Mouse (Mus musculus): ENCODE data around the gene Nr1i2. TPM values are rescaled to one million over a fixed set of nuclear protein-coding genes. Genes with fewer than 3 reads are reported as not detected.

The Nr1i2 gene
- total RNA-seq, 2 experiments from 2014 or later = not detected

- H3K4me3 ChIP-seq = no peak overlapping the region
- DNase-seq (ENCODE audit: low spot score in 2 of 2) = no peak
- H3K27ac ChIP-seq = no peak overlapping the region
- TF ChIP-seq CTCF (conservative IDR thresholded peaks at IDR 0.05) = no peak
Observed at GRCm38 (mm10) chr16:38280951-38281350, 13.7 kb downstream of the Nr1i2 start.

GRCm38 (mm10) chr16:38279794-38280193 is 14.8 kb downstream of the Nr1i2 start:
- TF ChIP-seq CTCF (conservative IDR thresholded peaks at IDR 0.05) = no peak
- H3K4me3 ChIP-seq = no peak overlapping the region
- DNase-seq (ENCODE audit: low spot score in 2 of 2) = no peak
- H3K27ac ChIP-seq = no peak overlapping the region

- no peak for TF ChIP-seq CTCF (conservative IDR thresholded peaks at IDR 0.05)
- H3K27ac ChIP-seq = no peak overlapping the region
- no peak overlapping the region for H3K4me3 ChIP-seq
- DNase-seq (ENCODE audit: low spot score in 2 of 2) = no peak
Observed at GRCm38 (mm10) chr16:38274737-38275136, 19.9 kb downstream of the Nr1i2 start.

GRCm38 (mm10) chr16:38272483-38272882 is 22.1 kb downstream of the Nr1i2 start:
- TF ChIP-seq CTCF (conservative IDR thresholded peaks at IDR 0.05) = no peak
- no peak for DNase-seq (ENCODE audit: low spot score in 2 of 2)
- Histone ChIP-seq H3K4me3 (no peak overlapping the region), H3K27ac (no peak overlapping the region)

- no peak for TF ChIP-seq CTCF (conservative IDR thresholded peaks at IDR 0.05)
- Histone ChIP-seq H3K27ac (no peak overlapping the region), H3K4me3 (no peak overlapping the region)
- DNase-seq (ENCODE audit: low spot score in 2 of 2) = no peak
Observed at GRCm38 (mm10) chr16:38271601-38272000, 23.0 kb downstream of the Nr1i2 start.

- no peak for DNase-seq (ENCODE audit: low spot score in 2 of 2)
- Histone ChIP-seq H3K27ac (no peak overlapping the region), H3K4me3 (no peak overlapping the region)
- no peak for TF ChIP-seq CTCF (conservative IDR thresholded peaks at IDR 0.05)
Observed at GRCm38 (mm10) chr16:38255927-38256326, 38.7 kb downstream of the Nr1i2 start.

GRCm38 (mm10) chr16:38255107-38255506 is 39.5 kb downstream of the Nr1i2 start:
- no peak overlapping the region for H3K27ac ChIP-seq
- TF ChIP-seq CTCF (conservative IDR thresholded peaks at IDR 0.05) = peak; percentile 51
- DNase-seq (ENCODE audit: low spot score in 2 of 2) = no peak
- H3K4me3 ChIP-seq = no peak overlapping the region

- TF ChIP-seq CTCF (conservative IDR thresholded peaks at IDR 0.05) = no peak
- Histone ChIP-seq H3K4me3 (no peak overlapping the region), H3K27ac (no peak overlapping the region)
- DNase-seq (ENCODE audit: low spot score in 2 of 2) = no peak
Observed at GRCm38 (mm10) chr16:38254001-38254400, 40.6 kb downstream of the Nr1i2 start.

- DNase-seq (ENCODE audit: low spot score in 2 of 2) = no peak
- no peak overlapping the region for H3K4me3 ChIP-seq
- no peak for TF ChIP-seq CTCF (conservative IDR thresholded peaks at IDR 0.05)
- no peak overlapping the region for H3K27ac ChIP-seq
Observed at GRCm38 (mm10) chr16:38250467-38250866, 44.2 kb downstream of the Nr1i2 start.

- DNase-seq (ENCODE audit: low spot score in 2 of 2) = no peak
- TF ChIP-seq CTCF (conservative IDR thresholded peaks at IDR 0.05) = no peak
- no peak overlapping the region for H3K27ac ChIP-seq
- H3K4me3 ChIP-seq = no peak overlapping the region
Observed at GRCm38 (mm10) chr16:38248331-38248961, 46.2 kb downstream of the Nr1i2 start.

- Histone ChIP-seq H3K4me3 (no peak overlapping the region), H3K27ac (no peak overlapping the region)
- TF ChIP-seq CTCF (conservative IDR thresholded peaks at IDR 0.05) = no peak
Observed at GRCm38 (mm10) chr16:38245849-38246585, 48.6 kb downstream of the Nr1i2 start.

GRCm38 (mm10) chr16:38245379-38245778 is 49.2 kb downstream of the Nr1i2 start:
- Histone ChIP-seq H3K4me3 (no peak overlapping the region), H3K27ac (no peak overlapping the region)
- TF ChIP-seq CTCF (conservative IDR thresholded peaks at IDR 0.05) = no peak
- no peak for DNase-seq (ENCODE audit: low spot score in 2 of 2)

More at GRCm38 (mm10) chr16:38245849-38246585, 48.6 kb downstream of the Nr1i2 start:
- no peak for DNase-seq (ENCODE audit: low spot score in 2 of 2)

- H3K27ac ChIP-seq = no peak overlapping the region
- no peak overlapping the region for H3K4me3 ChIP-seq
- no peak for TF ChIP-seq CTCF (conservative IDR thresholded peaks at IDR 0.05)
- DNase-seq (ENCODE audit: low spot score in 2 of 2) = no peak
Observed at GRCm38 (mm10) chr16:38244111-38244510, 50.5 kb downstream of the Nr1i2 start.

- no peak overlapping the region for H3K27ac ChIP-seq
Observed at GRCm38 (mm10) chr16:38240167-38240566, 54.5 kb downstream of the Nr1i2 start.

More at GRCm38 (mm10) chr16:38240167-38240566, 54.5 kb downstream of the Nr1i2 start:
- no peak for DNase-seq (ENCODE audit: low spot score in 2 of 2)
- H3K4me3 ChIP-seq = no peak overlapping the region
- no peak for TF ChIP-seq CTCF (conservative IDR thresholded peaks at IDR 0.05)
